Mouse (Mus musculus): ENCODE data around the gene Doxl2.

The Doxl2 gene

GRCm38 (mm10) chr6:49011191-49011590 lies 36.4 kb downstream of the Doxl2 start:
- no peak for DNase-seq

GRCm38 (mm10) chr6:49013023-49013422 lies 38.3 kb downstream of the Doxl2 start:
- no peak for DNase-seq

- no peak for DNase-seq
Observed at GRCm38 (mm10) chr6:49013458-49013857, 38.7 kb downstream of the Doxl2 start.

GRCm38 (mm10) chr6:49017150-49017549 lies 42.4 kb downstream of the Doxl2 start:
- no peak for DNase-seq

GRCm38 (mm10) chr6:49019341-49019740 lies 44.6 kb downstream of the Doxl2 start:
- no peak for DNase-seq

GRCm38 (mm10) chr6:49021141-49022012 lies 46.6 kb downstream of the Doxl2 start:
- no peak for DNase-seq

- DNase-seq, result no peak
Observed at GRCm38 (mm10) chr6:49022384-49022783, 47.6 kb downstream of the Doxl2 start.

- DNase-seq, result no peak
Observed at GRCm38 (mm10) chr6:49023315-49023714, 48.6 kb downstream of the Doxl2 start.

- no peak for DNase-seq
Observed at GRCm38 (mm10) chr6:49025290-49025689, 50.5 kb downstream of the Doxl2 start.

- DNase-seq, result no peak
Observed at GRCm38 (mm10) chr6:49026496-49026895, 51.7 kb downstream of the Doxl2 start.

- DNase-seq, result no peak
Observed at GRCm38 (mm10) chr6:49028019-49028418, 53.3 kb downstream of the Doxl2 start.
